Mouse (Mus musculus) bone marrow macrophage, adult 2 months (primary cell): ENCODE data around the gene Akt1.

Experiments
- CTCF ChIP-seq: IDR thresholded peaks from 2 replicates; pipeline ENCODE4 v1.5.1; 2012; ENCODE audit warnings: low read depth, mild to moderate bottlenecking, low read length, moderate library complexity
- POLR2A ChIP-seq: IDR thresholded peaks from 2 replicates; pipeline ENCODE4 v1.6.1; 2012; ENCODE audit warnings: mild to moderate bottlenecking, low read depth, low read length, borderline replicate concordance

GRCm38 (mm10) chr12:112720890-112721423, 46.3 kb upstream of the Akt1 start:
- TF ChIP-seq CTCF, result no peak
- no peak for TF ChIP-seq POLR2A
